Mouse (Mus musculus): Measurements from ENCODE around the gene Dock6. TPM values are rescaled to one million over a fixed set of nuclear protein-coding genes. Genes with fewer than 3 reads are reported as not detected.
A peak's percentile ranks its signal among the peaks of the same experiment; 100 is the strongest.
"Not testable (repeated sequence)": the region's sequence is repeated elsewhere in the genome, so short reads cannot be mapped to it uniquely, and the experiment has no call there.

Gene Dock6
- polyA plus RNA-seq, 1 experiment from 2014 or later = 21.6 TPM

- WGBS = 83% methylated on average over 9 of the region's 9 CpGs
Measured at GRCm38 (mm10) chr9:21788234-21788633, 64.2 kb downstream of the Dock6 start.

GRCm38 (mm10) chr9:21787654-21788053 is 64.8 kb downstream of the Dock6 start:
- Histone ChIP-seq H3K27ac (ENCODE audit: low read depth, low read length) (no peak overlapping the region), H3K9ac (ENCODE audit: low read depth, low read length) (no peak overlapping the region), H3K9me3 (ENCODE audit: control insufficient read depth, low read length) (no peaks in the 10 kb centered on the region), H3K4me3 (ENCODE audit: low read depth, low read length) (no peak overlapping the region), H3K36me3 (ENCODE audit: control insufficient read depth, insufficient read depth, low read length) (peaks cover 11% of the 10 kb centered on the region; the same call in 1 of the 2 replicates), H3K4me1 (replicated peaks; ENCODE audit: control insufficient read depth, insufficient read depth, low read length) (0 out of 2 replicates have a peak, but pooled peaks cover 3% of the 10 kb centered on the region), H3K4me2 (no peak overlapping the region), H3K27me3 (replicated peaks; ENCODE audit: control insufficient read depth, insufficient read depth, low read length) (no peaks in the 10 kb centered on the region)
- WGBS = 83% methylated on average over 5 of the region's 5 CpGs
- ATAC-seq (replicated peaks; ENCODE audit: low FRiP score) (no peak), DNase-seq (ENCODE audit: low spot score) (no peak)

More at GRCm38 (mm10) chr9:21788234-21788633, 64.2 kb downstream of the Dock6 start:
- Histone ChIP-seq H3K27ac (ENCODE audit: low read depth, low read length) (no peak overlapping the region), H3K36me3 (ENCODE audit: control insufficient read depth, insufficient read depth, low read length) (peaks cover 16% of the 10 kb centered on the region; the same call in 1 of the 2 replicates), H3K27me3 (replicated peaks; ENCODE audit: control insufficient read depth, insufficient read depth, low read length) (no peaks in the 10 kb centered on the region), H3K4me1 (replicated peaks; ENCODE audit: control insufficient read depth, insufficient read depth, low read length) (0 out of 2 replicates have a peak, but pooled peaks cover 6% of the 10 kb centered on the region), H3K9ac (ENCODE audit: low read depth, low read length) (no peak overlapping the region), H3K4me3 (ENCODE audit: low read depth, low read length) (no peak overlapping the region), H3K9me3 (ENCODE audit: control insufficient read depth, low read length) (no peaks in the 10 kb centered on the region), H3K4me2 (no peak overlapping the region)
- DNase-seq (ENCODE audit: low spot score) (no peak), ATAC-seq (replicated peaks; ENCODE audit: low FRiP score) (no peak)

GRCm38 (mm10) chr9:21786906-21787305 is 65.5 kb downstream of the Dock6 start:
- H3K9ac ChIP-seq (ENCODE audit: low read depth, low read length) = no peak overlapping the region
- DNase-seq (ENCODE audit: low spot score) (peak; percentile 54), ATAC-seq (replicated peaks; ENCODE audit: low FRiP score) (no peak; the same call in 1 of the 2 replicates)
- no peaks in the 10 kb centered on the region for H3K9me3 ChIP-seq (ENCODE audit: control insufficient read depth, low read length)
- H3K4me2 ChIP-seq = no peak overlapping the region
- peaks cover 11% of the 10 kb centered on the region; the same call in 1 of the 2 replicates for H3K36me3 ChIP-seq (ENCODE audit: control insufficient read depth, insufficient read depth, low read length)
- H3K4me3 ChIP-seq (ENCODE audit: low read depth, low read length) = no peak overlapping the region
- no peaks in the 10 kb centered on the region for H3K27me3 ChIP-seq (replicated peaks; ENCODE audit: control insufficient read depth, insufficient read depth, low read length)
- WGBS = 9% methylated on average over 6 of the region's 6 CpGs
- H3K4me1 ChIP-seq (replicated peaks; ENCODE audit: control insufficient read depth, insufficient read depth, low read length) = 0 out of 2 replicates have a peak, but pooled peaks cover under 1% of the 10 kb centered on the region
- no peak overlapping the region for H3K27ac ChIP-seq (ENCODE audit: low read depth, low read length)

GRCm38 (mm10) chr9:21786309-21786708 is 66.1 kb downstream of the Dock6 start:
- H3K9me3 ChIP-seq (ENCODE audit: control insufficient read depth, low read length); H3K9ac ChIP-seq (ENCODE audit: low read depth, low read length); H3K27ac ChIP-seq (ENCODE audit: low read depth, low read length); H3K4me1 ChIP-seq (replicated peaks; ENCODE audit: control insufficient read depth, insufficient read depth, low read length); H3K4me3 ChIP-seq (ENCODE audit: low read depth, low read length); H3K36me3 ChIP-seq (ENCODE audit: control insufficient read depth, insufficient read depth, low read length); ATAC-seq (replicated peaks; ENCODE audit: low FRiP score); H3K4me2 ChIP-seq; DNase-seq (ENCODE audit: low spot score); H3K27me3 ChIP-seq (replicated peaks; ENCODE audit: control insufficient read depth, insufficient read depth, low read length): not testable (repeated sequence)
- WGBS = 55% methylated on average over 1 of the region's 2 CpGs

GRCm38 (mm10) chr9:21784517-21785307 is 67.7 kb downstream of the Dock6 start:
- Histone ChIP-seq H3K9ac (ENCODE audit: low read depth, low read length) (no peak overlapping the region), H3K9me3 (ENCODE audit: control insufficient read depth, low read length) (no peaks in the 10 kb centered on the region), H3K36me3 (ENCODE audit: control insufficient read depth, insufficient read depth, low read length) (peaks cover 19% of the 10 kb centered on the region), H3K27ac (ENCODE audit: low read depth, low read length) (no peak overlapping the region), H3K4me3 (ENCODE audit: low read depth, low read length) (no peak overlapping the region), H3K27me3 (replicated peaks; ENCODE audit: control insufficient read depth, insufficient read depth, low read length) (no peaks in the 10 kb centered on the region), H3K4me1 (replicated peaks; ENCODE audit: control insufficient read depth, insufficient read depth, low read length) (no peaks in the 10 kb centered on the region), H3K4me2 (no peak overlapping the region)
- 84% methylated on average over 7 of the region's 7 CpGs for WGBS
- DNase-seq (ENCODE audit: low spot score) (no peak), ATAC-seq (replicated peaks; ENCODE audit: low FRiP score) (no peak)

GRCm38 (mm10) chr9:21781657-21782468 is 70.6 kb downstream of the Dock6 start:
- no peak overlapping the region for H3K27ac ChIP-seq (ENCODE audit: low read depth, low read length)
- ATAC-seq (replicated peaks; ENCODE audit: low FRiP score) = no peak

GRCm38 (mm10) chr9:21777726-21778125 is 74.7 kb downstream of the Dock6 start:
- ATAC-seq (replicated peaks; ENCODE audit: low FRiP score) (no peak), DNase-seq (ENCODE audit: low spot score) (no peak)
- H3K27ac ChIP-seq (ENCODE audit: low read depth, low read length) = no peak overlapping the region
- H3K4me3 ChIP-seq (ENCODE audit: low read depth, low read length) = no peak overlapping the region
- WGBS = 79% methylated on average over 3 of the region's 3 CpGs
- peaks cover 48% of the 10 kb centered on the region for H3K36me3 ChIP-seq (ENCODE audit: control insufficient read depth, insufficient read depth, low read length)
- H3K9ac ChIP-seq (ENCODE audit: low read depth, low read length) = no peak overlapping the region
- H3K4me2 ChIP-seq = no peak overlapping the region
- no peaks in the 10 kb centered on the region for H3K9me3 ChIP-seq (ENCODE audit: control insufficient read depth, low read length)
- no peaks in the 10 kb centered on the region for H3K4me1 ChIP-seq (replicated peaks; ENCODE audit: control insufficient read depth, insufficient read depth, low read length)
- no peaks in the 10 kb centered on the region for H3K27me3 ChIP-seq (replicated peaks; ENCODE audit: control insufficient read depth, insufficient read depth, low read length)

More at GRCm38 (mm10) chr9:21781657-21782468, 70.6 kb downstream of the Dock6 start:
- Histone ChIP-seq H3K4me3 (ENCODE audit: low read depth, low read length) (no peak overlapping the region), H3K4me2 (no peak overlapping the region), H3K36me3 (ENCODE audit: control insufficient read depth, insufficient read depth, low read length) (peaks cover 34% of the 10 kb centered on the region), H3K9ac (ENCODE audit: low read depth, low read length) (no peak overlapping the region), H3K27me3 (replicated peaks; ENCODE audit: control insufficient read depth, insufficient read depth, low read length) (no peaks in the 10 kb centered on the region), H3K9me3 (ENCODE audit: control insufficient read depth, low read length) (no peaks in the 10 kb centered on the region), H3K4me1 (replicated peaks; ENCODE audit: control insufficient read depth, insufficient read depth, low read length) (no peaks in the 10 kb centered on the region)
- DNase-seq (ENCODE audit: low spot score) = no peak
- 72% methylated on average over 15 of the region's 15 CpGs for WGBS

GRCm38 (mm10) chr9:21774353-21774752 is 78.1 kb downstream of the Dock6 start:
- Histone ChIP-seq H3K9ac (ENCODE audit: low read depth, low read length) (no peak overlapping the region), H3K4me2 (no peak overlapping the region), H3K36me3 (ENCODE audit: control insufficient read depth, insufficient read depth, low read length) (peaks cover 43% of the 10 kb centered on the region), H3K27ac (ENCODE audit: low read depth, low read length) (no peak overlapping the region), H3K27me3 (replicated peaks; ENCODE audit: control insufficient read depth, insufficient read depth, low read length) (no peaks in the 10 kb centered on the region), H3K4me1 (replicated peaks; ENCODE audit: control insufficient read depth, insufficient read depth, low read length) (no peaks in the 10 kb centered on the region), H3K4me3 (ENCODE audit: low read depth, low read length) (no peak overlapping the region), H3K9me3 (ENCODE audit: control insufficient read depth, low read length) (no peaks in the 10 kb centered on the region)
- 93% methylated on average over 16 of the region's 16 CpGs for WGBS
- no peak for DNase-seq (ENCODE audit: low spot score)
- no peak for ATAC-seq (replicated peaks; ENCODE audit: low FRiP score)

All from liver, embryonic 11.5 days (tissue).